Mouse (Mus musculus) heart, adult 2 months (tissue): ENCODE measurements around the gene Snapc2.

Source experiments
- CTCF ChIP-seq: fragments of 200-600 bp; IDR thresholded peaks from 2 replicates; pipeline ENCODE4 v1.8.1; 2022; ENCODE audit warnings: antibody characterized with exemption, mild to moderate bottlenecking, moderate library complexity
- EP300 ChIP-seq: fragments of 200-500 bp; IDR thresholded peaks from 2 replicates; pipeline ENCODE4 v1.6.1; 2011; ENCODE audit warnings: low read depth, low read length, control low read depth; ENCODE audit not compliant: insufficient read depth

DNA sequence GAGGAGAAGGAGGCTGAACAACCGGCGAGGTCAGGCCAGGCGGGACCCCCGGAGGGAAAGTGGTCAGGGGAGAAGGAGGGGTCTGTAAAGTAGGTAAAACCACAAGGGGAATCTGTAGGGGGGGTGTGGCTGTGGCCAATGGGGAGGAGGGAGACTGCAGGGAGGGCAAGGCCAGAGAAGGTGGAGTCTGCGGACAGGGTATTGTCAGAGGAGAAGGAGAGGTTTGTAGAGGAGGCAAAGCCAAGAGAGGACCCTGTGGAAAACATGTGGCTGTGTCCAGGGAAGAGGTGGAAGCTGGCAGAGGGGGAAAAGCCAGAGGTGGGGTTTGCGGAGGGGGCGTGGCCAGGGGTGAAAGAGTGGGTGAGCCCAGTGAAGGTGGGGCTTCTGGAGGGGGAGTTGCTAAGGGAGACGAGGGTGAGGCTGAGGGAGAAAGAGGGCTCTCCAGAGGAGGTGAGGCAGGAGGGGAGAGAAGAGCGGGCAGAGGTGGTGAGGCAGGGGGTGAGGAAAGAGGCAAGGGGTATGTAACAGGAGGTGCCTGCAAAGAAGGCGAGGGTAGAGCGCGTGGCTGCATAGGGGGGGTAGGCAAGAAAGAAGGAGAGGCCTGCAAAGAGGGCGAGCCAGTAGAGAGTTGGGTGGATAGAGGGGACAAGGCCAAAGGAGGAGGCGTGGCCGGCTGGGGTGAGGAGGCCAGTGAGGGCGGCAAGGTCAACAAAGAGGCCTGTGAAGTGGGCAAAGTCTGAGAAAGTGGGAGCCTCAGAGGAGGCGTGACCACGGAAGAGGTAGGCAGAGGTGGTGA lies 39.5 kb upstream of the Snapc2 start:
- TF ChIP-seq CTCF (no peak), EP300 (no peak)
